Mouse (Mus musculus) C2C12 (cell line): ENCODE results near the gene Rcan2.

Experiments
- CTCF ChIP-seq: IDR thresholded peaks from one replicate; pipeline ENCODE4 v1.5.1; 2011; ENCODE audit not compliant: control insufficient read depth, insufficient read depth, insufficient read length
- FOSL1 ChIP-seq: IDR thresholded peaks from one replicate; pipeline ENCODE4 v1.8.0; 2011; ENCODE audit warnings: mild to moderate bottlenecking, low read length; ENCODE audit not compliant: poor library complexity, insufficient read depth, severe bottlenecking
- MAX ChIP-seq: IDR thresholded peaks from one replicate; pipeline ENCODE4 v1.6.1; 2011; ENCODE audit warnings: mild to moderate bottlenecking, control low read depth
- MYOG ChIP-seq: IDR thresholded peaks from one replicate; pipeline ENCODE4 v1.6.1; 2011; ENCODE audit not compliant: control insufficient read depth, insufficient read length; ENCODE audit errors: extremely low read depth
- USF1 ChIP-seq: IDR thresholded peaks from one replicate; pipeline ENCODE4 v1.6.1; 2011; ENCODE audit warnings: low read depth, mild to moderate bottlenecking, control low read depth, moderate library complexity

DNA sequence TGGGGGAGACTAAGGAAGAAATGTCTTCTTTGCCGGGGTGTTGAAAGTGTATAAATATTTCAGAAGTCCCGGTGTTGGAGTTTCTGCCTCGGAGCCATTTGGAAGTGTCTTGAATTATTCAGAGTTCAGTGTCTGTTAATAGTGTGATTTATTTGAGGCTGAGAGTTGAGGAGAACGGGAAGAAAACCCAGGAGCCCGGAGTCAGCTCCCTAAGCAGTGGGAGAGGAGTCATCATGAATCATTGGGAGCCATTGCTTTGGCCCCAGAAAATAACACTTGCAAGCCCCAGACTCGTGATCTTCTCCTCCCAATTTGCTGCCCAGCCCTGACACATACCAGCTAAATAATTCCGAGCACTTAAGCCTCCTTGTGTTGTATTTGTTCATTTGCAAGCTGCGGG lies 115.0 kb downstream of the Rcan2 start:
- TF ChIP-seq CTCF (no peak), MYOG (no peak), MAX (no peak), USF1 (no peak), FOSL1 (peak; percentile 32)
